Mouse (Mus musculus): ENCODE results near the gene Glt8d2.

- TF ChIP-seq POLR2A (IDR thresholded peaks at IDR 0.05; ENCODE audit: borderline replicate concordance, control insufficient read depth, low read depth, low read length), result no peak
- no peak for TF ChIP-seq CTCF (IDR thresholded peaks at IDR 0.05; ENCODE audit: control insufficient read depth, insufficient read depth, low read length)
These were observed 51.3 kb downstream of the Glt8d2 start for GRCm38 (mm10) chr10:82639032-82639698.

Data from bone marrow, adult 2 months (tissue).